Mouse (Mus musculus): ENCODE results near the gene Lsamp.
"Not testable (repeated sequence)": the region's sequence is repeated elsewhere in the genome, so short reads cannot be mapped to it uniquely, and the experiment has no call there.

The Lsamp gene

GRCm38 (mm10) chr16:40616697-40617096 lies 632.5 kb downstream of the Lsamp start:
- in situ Hi-C loops (cut with MboI; ENCODE audit: low pct_unique_long_range_greater_than_20kb in 1 of 2, low sequenced_read_pairs in 2 of 2, unreplicated experiment in 1 of 2): not testable (repeated sequence)

- in situ Hi-C loops (cut with MboI; ENCODE audit: low pct_unique_long_range_greater_than_20kb in 1 of 2, low sequenced_read_pairs in 2 of 2, unreplicated experiment in 1 of 2): not testable (repeated sequence)
These were observed 636.9 kb downstream of the Lsamp start for GRCm38 (mm10) chr16:40621086-40621485.

DNA sequence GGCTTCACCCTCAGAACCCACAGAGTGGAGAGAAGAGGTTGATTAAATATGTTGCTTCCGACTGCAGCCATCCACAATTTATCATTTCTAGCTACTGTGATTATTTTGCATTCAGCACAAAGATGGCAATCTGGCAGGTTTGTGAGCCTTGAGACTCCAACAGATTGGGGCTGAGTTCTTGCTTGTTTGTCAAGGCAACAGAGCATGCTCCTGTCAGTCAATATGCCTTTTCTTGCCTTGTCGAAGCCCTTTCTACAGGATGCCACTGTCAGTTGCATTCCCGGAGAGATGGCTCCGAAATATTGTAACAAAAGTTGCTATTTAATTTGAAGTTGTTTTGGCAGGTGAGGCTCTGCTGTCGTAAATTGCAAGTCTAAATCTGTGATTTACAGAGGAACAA lies 643.0 kb downstream of the Lsamp start:
- in situ Hi-C loops (cut with MboI; ENCODE audit: low pct_unique_long_range_greater_than_20kb in 1 of 2, low sequenced_read_pairs in 2 of 2, unreplicated experiment in 1 of 2): no loop called here

DNA sequence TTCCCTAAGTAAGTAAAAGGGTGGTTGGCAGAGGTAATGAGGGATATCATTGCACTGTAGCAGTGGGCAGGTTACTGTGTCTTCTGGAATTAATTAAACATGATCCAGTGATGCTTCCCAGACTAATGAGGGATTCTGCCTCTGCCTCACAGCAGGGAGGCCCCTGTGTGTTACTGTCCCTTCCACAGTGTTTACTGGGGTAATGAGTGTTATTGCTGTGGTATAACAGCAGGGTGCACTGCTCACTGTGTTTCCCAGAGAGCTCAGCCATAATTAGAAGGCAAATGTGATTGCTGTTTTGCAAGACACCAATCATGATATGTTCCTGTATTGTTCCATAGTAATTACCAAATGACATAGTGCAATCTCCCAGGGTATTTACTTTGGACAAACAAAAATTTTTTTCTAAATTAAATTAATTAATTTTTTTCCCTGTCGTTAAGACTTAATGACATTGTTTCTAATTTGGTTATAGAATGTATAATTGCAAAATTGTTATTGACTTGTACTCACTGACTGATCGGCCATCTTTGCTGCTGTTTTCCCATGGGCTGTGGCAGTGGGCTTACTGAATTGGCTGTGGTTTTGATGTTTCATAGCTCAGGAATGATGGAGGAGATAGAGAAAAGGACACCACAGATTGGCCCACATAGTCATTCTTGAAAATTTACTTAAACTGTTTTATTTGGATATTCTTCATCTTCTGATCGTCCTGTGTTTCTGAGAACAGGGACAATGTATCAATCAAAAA lies 655.6 kb downstream of the Lsamp start:
- in situ Hi-C loops (cut with MboI; ENCODE audit: low pct_unique_long_range_greater_than_20kb in 1 of 2, low sequenced_read_pairs in 2 of 2, unreplicated experiment in 1 of 2): no loop called here

DNA sequence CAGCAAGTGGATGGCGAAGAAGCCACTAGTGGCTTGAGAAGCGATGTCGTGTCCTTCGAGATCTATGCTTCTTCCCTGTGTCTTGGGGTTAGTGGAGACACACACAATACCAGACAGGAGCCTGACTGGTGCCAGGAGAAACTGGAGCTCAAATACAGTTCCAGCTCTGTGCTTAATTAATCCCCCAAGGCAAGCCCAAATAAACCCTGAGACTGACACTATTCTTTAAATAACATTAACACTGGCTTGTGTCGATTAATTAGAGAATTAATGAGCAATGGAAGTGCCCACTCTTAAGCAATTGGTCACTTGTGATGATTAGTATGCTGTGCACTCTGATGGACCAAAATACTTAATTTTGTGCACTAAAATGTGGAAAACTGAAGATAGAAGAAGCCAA lies 668.6 kb downstream of the Lsamp start:
- in situ Hi-C loops (cut with MboI; ENCODE audit: low pct_unique_long_range_greater_than_20kb in 1 of 2, low sequenced_read_pairs in 2 of 2, unreplicated experiment in 1 of 2): no loop called here

DNA sequence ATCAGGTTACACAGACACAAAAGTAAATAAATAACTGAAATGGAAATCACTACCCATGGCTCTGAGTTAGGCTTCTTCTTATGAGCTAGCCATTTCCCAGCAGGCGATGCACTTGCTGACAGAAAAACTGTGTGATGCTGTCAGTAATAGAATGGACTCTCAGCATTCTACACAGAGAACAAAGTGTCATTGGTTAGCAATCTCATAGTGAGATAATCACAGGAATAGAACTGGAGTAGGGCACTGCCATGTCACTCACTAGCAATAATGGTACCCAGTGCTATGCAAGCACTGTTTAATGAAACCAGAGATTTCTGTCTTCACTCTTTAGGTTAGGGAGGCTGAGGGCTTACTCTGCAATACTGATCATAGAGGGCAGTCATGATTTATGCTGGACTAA lies 669.3 kb downstream of the Lsamp start:
- in situ Hi-C loops (cut with MboI; ENCODE audit: low pct_unique_long_range_greater_than_20kb in 1 of 2, low sequenced_read_pairs in 2 of 2, unreplicated experiment in 1 of 2): no loop called here

DNA sequence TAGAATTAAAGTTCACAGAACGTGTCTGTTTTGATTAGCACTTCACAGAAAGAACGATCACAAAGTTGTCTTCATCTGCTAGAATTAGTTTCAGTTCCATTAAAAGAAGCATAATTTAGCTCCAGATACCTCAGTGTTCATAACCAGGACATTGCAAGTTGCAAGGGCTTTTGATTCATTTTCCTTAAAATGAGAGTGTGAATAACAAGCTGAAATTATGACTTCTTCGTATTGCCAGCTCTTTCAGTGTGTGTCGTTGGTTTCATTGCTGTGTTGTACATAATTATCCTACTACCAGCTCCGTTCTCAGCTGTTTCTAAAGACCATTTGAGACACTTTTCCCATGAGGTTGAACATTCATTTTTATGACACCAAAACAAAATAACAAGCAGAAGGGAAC lies 672.2 kb downstream of the Lsamp start:
- in situ Hi-C loops (cut with MboI; ENCODE audit: low pct_unique_long_range_greater_than_20kb in 1 of 2, low sequenced_read_pairs in 2 of 2, unreplicated experiment in 1 of 2): no loop called here

- in situ Hi-C loops (cut with MboI; ENCODE audit: low pct_unique_long_range_greater_than_20kb in 1 of 2, low sequenced_read_pairs in 2 of 2, unreplicated experiment in 1 of 2): no loop called here
These were observed 672.7 kb downstream of the Lsamp start for GRCm38 (mm10) chr16:40656871-40657270.

- in situ Hi-C loops (cut with MboI; ENCODE audit: low pct_unique_long_range_greater_than_20kb in 1 of 2, low sequenced_read_pairs in 2 of 2, unreplicated experiment in 1 of 2): no loop called here
These were observed 701.4 kb downstream of the Lsamp start for GRCm38 (mm10) chr16:40685531-40685930.

GRCm38 (mm10) chr16:40692292-40692691 lies 708.1 kb downstream of the Lsamp start:
- in situ Hi-C loops (cut with MboI; ENCODE audit: low pct_unique_long_range_greater_than_20kb in 1 of 2, low sequenced_read_pairs in 2 of 2, unreplicated experiment in 1 of 2): no loop called here

DNA sequence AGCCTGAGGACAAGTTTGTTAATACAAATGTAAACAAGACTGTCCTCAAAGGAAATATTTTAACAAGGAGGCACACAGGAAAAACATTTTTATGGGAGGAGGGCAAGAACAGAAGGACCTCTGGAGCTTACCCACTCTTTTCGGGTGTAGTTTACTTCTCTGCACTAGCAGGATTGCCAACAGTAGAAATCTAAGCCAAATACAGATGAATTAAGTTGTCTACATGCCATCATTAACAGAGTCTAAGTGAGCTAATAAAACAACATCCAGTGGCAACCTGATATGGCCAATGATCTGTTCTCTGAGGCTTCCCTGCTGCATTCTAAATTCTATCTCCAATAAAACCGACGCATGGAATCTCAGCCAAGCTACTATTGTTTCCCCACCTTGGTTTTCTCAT lies 713.1 kb downstream of the Lsamp start:
- in situ Hi-C loops (cut with MboI; ENCODE audit: low pct_unique_long_range_greater_than_20kb in 1 of 2, low sequenced_read_pairs in 2 of 2, unreplicated experiment in 1 of 2): no loop called here

- in situ Hi-C loops (cut with MboI; ENCODE audit: low pct_unique_long_range_greater_than_20kb in 1 of 2, low sequenced_read_pairs in 2 of 2, unreplicated experiment in 1 of 2): no loop called here
These were observed 724.4 kb downstream of the Lsamp start for GRCm38 (mm10) chr16:40708558-40708957.

DNA sequence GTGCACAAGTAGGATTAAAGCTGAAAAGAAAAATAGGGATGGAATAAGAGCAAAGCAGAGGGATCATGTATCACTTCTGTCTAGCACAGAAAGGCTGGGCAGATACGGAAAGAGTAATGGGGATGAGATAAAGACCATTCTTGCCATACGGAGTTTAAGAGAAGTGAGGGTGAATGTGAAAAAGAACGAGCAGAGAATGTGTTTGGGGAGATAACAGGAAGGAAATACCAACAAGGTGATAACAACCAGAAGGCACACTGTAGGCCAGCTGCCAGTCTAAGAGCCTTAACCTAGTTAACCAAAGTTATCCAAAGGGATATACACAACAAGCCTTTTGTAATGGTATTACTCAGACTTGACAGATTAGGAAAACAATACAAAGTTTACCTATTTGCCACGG lies 725.4 kb downstream of the Lsamp start:
- in situ Hi-C loops (cut with MboI; ENCODE audit: low pct_unique_long_range_greater_than_20kb in 1 of 2, low sequenced_read_pairs in 2 of 2, unreplicated experiment in 1 of 2): no loop called here

GRCm38 (mm10) chr16:40710068-40710467 lies 725.9 kb downstream of the Lsamp start:
- in situ Hi-C loops (cut with MboI; ENCODE audit: low pct_unique_long_range_greater_than_20kb in 1 of 2, low sequenced_read_pairs in 2 of 2, unreplicated experiment in 1 of 2): no loop called here

DNA sequence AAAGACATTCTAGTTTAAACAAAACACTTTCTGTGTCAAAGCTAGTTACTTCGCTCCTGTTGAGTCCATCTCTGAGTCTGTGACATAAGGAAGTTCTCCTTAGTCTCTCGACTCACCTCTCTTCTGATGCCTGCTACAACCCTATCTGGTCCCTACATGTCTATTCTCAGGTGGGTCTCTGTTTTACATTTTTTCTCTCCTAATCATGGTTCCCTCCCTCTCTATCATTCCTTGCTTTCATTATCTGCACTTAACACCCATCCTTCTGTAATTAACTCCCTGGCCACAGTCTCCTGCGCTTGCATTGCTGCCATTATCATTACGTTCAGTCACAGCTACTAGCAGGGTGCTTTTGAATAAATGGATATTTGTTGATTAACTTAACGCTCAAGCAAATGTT lies 726.3 kb downstream of the Lsamp start:
- in situ Hi-C loops (cut with MboI; ENCODE audit: low pct_unique_long_range_greater_than_20kb in 1 of 2, low sequenced_read_pairs in 2 of 2, unreplicated experiment in 1 of 2): no loop called here

- in situ Hi-C loops (cut with MboI; ENCODE audit: low pct_unique_long_range_greater_than_20kb in 1 of 2, low sequenced_read_pairs in 2 of 2, unreplicated experiment in 1 of 2): no loop called here
These were observed 729.6 kb downstream of the Lsamp start for GRCm38 (mm10) chr16:40713725-40714124.

DNA sequence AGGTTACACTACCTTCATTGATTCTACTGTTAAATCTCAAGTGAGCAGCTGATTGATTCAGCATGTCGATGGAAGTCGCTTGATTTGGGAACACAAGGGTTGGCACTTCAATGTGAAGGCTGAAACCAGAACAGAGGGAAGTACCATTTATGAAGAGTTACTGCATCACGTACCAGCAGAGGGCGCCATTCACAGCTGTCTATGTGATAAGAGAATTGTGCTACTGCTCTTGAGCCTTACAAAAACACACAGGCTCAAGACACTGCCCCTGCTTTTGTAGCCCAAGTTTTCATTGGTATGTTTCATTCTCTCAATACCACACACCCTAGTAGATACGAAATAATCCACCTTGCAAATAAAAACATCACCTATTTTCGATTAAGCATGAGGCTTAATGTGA lies 754.9 kb downstream of the Lsamp start:
- in situ Hi-C loops (cut with MboI; ENCODE audit: low pct_unique_long_range_greater_than_20kb in 1 of 2, low sequenced_read_pairs in 2 of 2, unreplicated experiment in 1 of 2): loop anchor here in 1 of 2 experiments (25.0 kb wide), 1 partner anchor 498 kb away; no protein-coding TSS in a partner anchor

DNA sequence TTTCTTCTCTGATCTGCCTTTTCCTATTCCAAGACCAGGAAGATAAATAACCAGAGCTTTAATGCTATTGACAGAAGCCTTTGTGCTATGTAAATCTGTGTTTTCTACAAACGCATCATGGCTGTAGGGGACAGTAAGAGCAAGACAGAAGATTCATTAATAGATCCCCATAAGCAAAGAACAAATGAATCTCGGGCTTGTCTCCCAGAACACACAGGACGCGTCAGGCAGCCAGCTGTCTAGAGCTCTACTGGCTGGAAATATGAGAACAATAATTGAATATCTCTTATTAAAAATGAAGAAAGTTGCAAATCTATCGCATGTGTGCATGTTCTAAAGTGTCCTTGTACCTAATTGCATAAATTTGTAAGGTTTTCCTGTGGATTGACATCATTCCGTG lies 755.6 kb downstream of the Lsamp start:
- in situ Hi-C loops (cut with MboI; ENCODE audit: low pct_unique_long_range_greater_than_20kb in 1 of 2, low sequenced_read_pairs in 2 of 2, unreplicated experiment in 1 of 2): loop anchor here in 1 of 2 experiments (25.0 kb wide), 1 partner anchor 498 kb away; no protein-coding TSS in a partner anchor

DNA sequence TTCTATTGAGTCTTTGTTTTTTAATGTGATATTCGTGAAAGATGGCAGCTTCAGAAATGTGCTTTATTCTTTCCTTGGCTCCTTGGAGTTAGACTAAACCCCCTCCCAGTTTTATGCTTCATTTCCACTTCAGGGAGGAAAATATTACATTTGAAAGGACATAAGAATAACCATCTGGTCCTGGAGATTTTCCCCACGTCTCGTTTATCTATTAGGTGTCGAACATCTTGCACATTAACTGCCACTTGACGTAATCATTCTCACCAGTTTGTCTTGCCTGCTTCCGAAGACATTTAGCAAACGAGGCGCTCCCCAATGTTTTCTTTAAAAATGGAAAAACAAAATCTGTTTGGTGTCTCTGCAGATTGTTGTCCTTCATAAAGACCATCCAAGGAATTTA lies 756.1 kb downstream of the Lsamp start:
- in situ Hi-C loops (cut with MboI; ENCODE audit: low pct_unique_long_range_greater_than_20kb in 1 of 2, low sequenced_read_pairs in 2 of 2, unreplicated experiment in 1 of 2): loop anchor here in 1 of 2 experiments (25.0 kb wide), 1 partner anchor 497 kb away; no protein-coding TSS in a partner anchor

DNA sequence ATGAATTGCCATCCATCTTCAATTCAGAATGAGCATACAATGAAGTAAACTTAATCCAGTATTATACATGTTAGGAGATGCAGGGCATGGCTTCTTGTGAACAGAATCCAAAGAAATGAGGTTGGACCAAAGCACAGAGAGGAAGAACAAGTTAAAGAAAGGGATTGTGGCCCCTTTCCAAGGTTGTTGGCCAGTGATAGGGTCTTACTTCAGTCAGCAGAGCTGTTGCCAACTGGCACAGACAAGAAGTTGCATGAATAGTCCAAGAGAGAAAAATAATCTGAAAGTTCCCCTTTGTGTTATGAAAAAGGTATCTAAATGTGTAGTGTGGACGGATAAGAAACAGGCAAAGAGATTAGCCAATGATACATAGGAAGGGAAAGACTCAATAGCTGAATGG lies 843.0 kb downstream of the Lsamp start:
- in situ Hi-C loops (cut with MboI; ENCODE audit: low pct_unique_long_range_greater_than_20kb in 1 of 2, low sequenced_read_pairs in 2 of 2, unreplicated experiment in 1 of 2): no loop called here

Data from mouse embryonic stem cell (cell line).